Mouse (Mus musculus) ES-E14 (cell line): ENCODE results near the gene Oxgr1.

ENCODE experiments used
- MAFK ChIP-seq: IDR thresholded peaks from 2 replicates; pipeline ENCODE4 v1.6.1; 2014; ENCODE audit warnings: mild to moderate bottlenecking, low read depth, low read length, inconsistent platforms; ENCODE audit not compliant: insufficient read depth
- ZNF384 ChIP-seq: IDR thresholded peaks from 2 replicates; pipeline ENCODE4 v1.6.1; 2012; ENCODE audit warnings: low read depth, low read length, inconsistent platforms

- TF ChIP-seq ZNF384 (no peak), MAFK (no peak)
These were observed 55.5 kb downstream of the Oxgr1 start for GRCm38 (mm10) chr14:119986778-119987177.
